Mouse (Mus musculus): Measurements from ENCODE around the gene Akap6.

The Akap6 gene

GRCm38 (mm10) chr12:52848519-52848855 is 149.3 kb downstream of the Akap6 start:
- no peak for DNase-seq (ENCODE audit: extremely low spot score)

GRCm38 (mm10) chr12:52849297-52849696 is 150.1 kb downstream of the Akap6 start:
- no peak for DNase-seq (ENCODE audit: extremely low spot score)

- no peak for DNase-seq (ENCODE audit: extremely low spot score)
Measured at GRCm38 (mm10) chr12:52850332-52851036, 151.3 kb downstream of the Akap6 start.

GRCm38 (mm10) chr12:52851221-52851620 is 152.0 kb downstream of the Akap6 start:
- DNase-seq (ENCODE audit: extremely low spot score), result no peak

- DNase-seq (ENCODE audit: extremely low spot score), result no peak
Measured at GRCm38 (mm10) chr12:52854236-52854679, 155.1 kb downstream of the Akap6 start.

- DNase-seq (ENCODE audit: extremely low spot score), result no peak
Measured at GRCm38 (mm10) chr12:52856104-52856503, 156.9 kb downstream of the Akap6 start.

GRCm38 (mm10) chr12:52857306-52857705 is 158.1 kb downstream of the Akap6 start:
- DNase-seq (ENCODE audit: extremely low spot score), result no peak

- no peak for DNase-seq (ENCODE audit: extremely low spot score)
Measured at GRCm38 (mm10) chr12:52861922-52862321, 162.7 kb downstream of the Akap6 start.

GRCm38 (mm10) chr12:52868000-52868624 is 168.9 kb downstream of the Akap6 start:
- peak; percentile 39 for DNase-seq (ENCODE audit: extremely low spot score)

- DNase-seq (ENCODE audit: extremely low spot score), result no peak
Measured at GRCm38 (mm10) chr12:52871604-52872003, 172.4 kb downstream of the Akap6 start.

GRCm38 (mm10) chr12:52874332-52874923 is 175.2 kb downstream of the Akap6 start:
- no peak for DNase-seq (ENCODE audit: extremely low spot score)

GRCm38 (mm10) chr12:52876065-52876464 is 176.9 kb downstream of the Akap6 start:
- DNase-seq (ENCODE audit: extremely low spot score), result no peak

- no peak for DNase-seq (ENCODE audit: extremely low spot score)
Measured at GRCm38 (mm10) chr12:52876978-52877769, 178.0 kb downstream of the Akap6 start.

GRCm38 (mm10) chr12:52879324-52879723 is 180.1 kb downstream of the Akap6 start:
- no peak for DNase-seq (ENCODE audit: extremely low spot score)

GRCm38 (mm10) chr12:52892519-52892918 is 193.3 kb downstream of the Akap6 start:
- no peak for DNase-seq (ENCODE audit: extremely low spot score)

GRCm38 (mm10) chr12:52893656-52894405 is 194.6 kb downstream of the Akap6 start:
- no peak for DNase-seq (ENCODE audit: extremely low spot score)

- DNase-seq (ENCODE audit: extremely low spot score), result peak; percentile 53
Measured at GRCm38 (mm10) chr12:52895672-52896460, 196.7 kb downstream of the Akap6 start.

GRCm38 (mm10) chr12:52896785-52897184 is 197.6 kb downstream of the Akap6 start:
- DNase-seq (ENCODE audit: extremely low spot score), result no peak

- no peak for DNase-seq (ENCODE audit: extremely low spot score)
Measured at GRCm38 (mm10) chr12:52898130-52898529, 198.9 kb downstream of the Akap6 start.

GRCm38 (mm10) chr12:52904046-52904445 is 204.9 kb downstream of the Akap6 start:
- DNase-seq (ENCODE audit: extremely low spot score), result no peak

Data from embryo, embryonic 9.5 days (tissue).